Mouse (Mus musculus): ENCODE results near the gene Atr. TPM values are rescaled to one million over a fixed set of nuclear protein-coding genes. Genes with fewer than 3 reads are reported as not detected.
"Not testable (repeated sequence)": the region's sequence is repeated elsewhere in the genome, so short reads cannot be mapped to it uniquely, and the experiment has no call there.

Gene Atr
- polyA plus RNA-seq, 1 experiment from 2014 or later = 12.1 TPM

GRCm38 (mm10) chr9:95953658-95954057, 96.3 kb downstream of the Atr start:
- peak overlapping the region; percentile 78; the same call in 1 of the 2 replicates for H3K4me3 ChIP-seq (replicated peaks)
- H3K4me2 ChIP-seq = peak overlapping the region; percentile 77
- H3K36me3 ChIP-seq = peaks cover 8% of the 10 kb centered on the region; the same call in 1 of the 2 replicates
- no peaks in the 10 kb centered on the region for H3K9me3 ChIP-seq (replicated peaks)
- H3K4me1 ChIP-seq = peaks cover 15% of the 10 kb centered on the region
- no peak for ATAC-seq (ENCODE audit: low FRiP score)
- no peak overlapping the region for H3K27ac ChIP-seq (replicated peaks)
- no peaks in the 10 kb centered on the region for H3K27me3 ChIP-seq (replicated peaks)
- no peak overlapping the region for H3K9ac ChIP-seq (replicated peaks)
- 83% methylated on average over 4 of the region's 4 CpGs for WGBS

GRCm38 (mm10) chr9:95954226-95954584, 96.8 kb downstream of the Atr start:
- H3K9ac ChIP-seq (replicated peaks) = peak overlapping the region; percentile 89
- no peaks in the 10 kb centered on the region for H3K9me3 ChIP-seq (replicated peaks)
- H3K4me2 ChIP-seq = peak overlapping the region; percentile 77
- H3K27me3 ChIP-seq (replicated peaks) = no peaks in the 10 kb centered on the region
- H3K36me3 ChIP-seq = peaks cover 8% of the 10 kb centered on the region; the same call in 1 of the 2 replicates
- peaks cover 15% of the 10 kb centered on the region for H3K4me1 ChIP-seq
- ATAC-seq (ENCODE audit: low FRiP score) = peak; percentile 89
- WGBS = 0% methylated on average over 7 of the region's 7 CpGs
- H3K4me3 ChIP-seq (replicated peaks) = peak overlapping the region; percentile 78
- peak overlapping the region; percentile 86 for H3K27ac ChIP-seq (replicated peaks)

- ATAC-seq (ENCODE audit: low FRiP score) = peak; percentile 99
- H3K4me3 ChIP-seq (replicated peaks) = peak within 1 kb of the TSS; percentile 78
- H3K9me3 ChIP-seq (replicated peaks) = no peaks in the 10 kb centered on the region
- H3K4me2 ChIP-seq = peak within 1 kb of the TSS; percentile 77
- peaks cover 15% of the 10 kb centered on the region for H3K4me1 ChIP-seq
- peak within 1 kb of the TSS; percentile 86 for H3K27ac ChIP-seq (replicated peaks)
- H3K9ac ChIP-seq (replicated peaks) = peak within 1 kb of the TSS; percentile 89
- under 1% methylated on average over 57 of the region's 57 CpGs for WGBS
- H3K27me3 ChIP-seq (replicated peaks) = no peaks in the 10 kb centered on the region
- H3K36me3 ChIP-seq = peaks cover 8% of the 10 kb centered on the region; the same call in 1 of the 2 replicates
These were observed 97.4 kb downstream of the Atr start, which contains the start of gene Xrn1 for GRCm38 (mm10) chr9:95954585-95955461. TSS of gene Xrn1 (plus strand) at chr9:95954760.

- no peaks in the 10 kb centered on the region for H3K9me3 ChIP-seq (replicated peaks)
- H3K27ac ChIP-seq (replicated peaks) = no peak overlapping the region
- ATAC-seq (ENCODE audit: low FRiP score) = no peak
- H3K36me3 ChIP-seq = 0 out of 2 replicates have a peak, but pooled peaks cover 2% of the 10 kb centered on the region
- no peak overlapping the region for H3K9ac ChIP-seq (replicated peaks)
- no peak overlapping the region for H3K4me3 ChIP-seq (replicated peaks)
- peaks cover 15% of the 10 kb centered on the region for H3K4me1 ChIP-seq
- H3K27me3 ChIP-seq (replicated peaks) = no peaks in the 10 kb centered on the region
- H3K4me2 ChIP-seq = no peak overlapping the region
- 94% methylated on average over 2 of the region's 2 CpGs for WGBS
These were observed 100.2 kb downstream of the Atr start for GRCm38 (mm10) chr9:95957611-95958010.

GRCm38 (mm10) chr9:95958041-95958730, 100.8 kb downstream of the Atr start:
- Histone ChIP-seq H3K27me3 (replicated peaks) (no peaks in the 10 kb centered on the region), H3K4me2 (no peak overlapping the region), H3K9ac (replicated peaks) (no peak overlapping the region), H3K9me3 (replicated peaks) (no peaks in the 10 kb centered on the region), H3K27ac (replicated peaks) (no peak overlapping the region), H3K4me3 (replicated peaks) (no peak overlapping the region), H3K36me3 (0 out of 2 replicates have a peak, but pooled peaks cover 2% of the 10 kb centered on the region), H3K4me1 (peaks cover 15% of the 10 kb centered on the region)
- 91% methylated on average over 7 of the region's 7 CpGs for WGBS
- ATAC-seq (ENCODE audit: low FRiP score) = no peak

GRCm38 (mm10) chr9:95958731-95959105, 101.3 kb downstream of the Atr start:
- 95% methylated on average over 2 of the region's 2 CpGs for WGBS
- not testable (repeated sequence) for H3K9me3 ChIP-seq (replicated peaks); ATAC-seq (ENCODE audit: low FRiP score); H3K4me2 ChIP-seq; H3K4me3 ChIP-seq (replicated peaks); H3K36me3 ChIP-seq; H3K27me3 ChIP-seq (replicated peaks); H3K27ac ChIP-seq (replicated peaks); H3K9ac ChIP-seq (replicated peaks)
- H3K4me1 ChIP-seq = peaks cover 11% of the 10 kb centered on the region

- Histone ChIP-seq H3K27ac (replicated peaks) (no peak overlapping the region), H3K9ac (replicated peaks) (no peak overlapping the region), H3K4me1 (peaks cover 7% of the 10 kb centered on the region), H3K4me3 (replicated peaks) (no peak overlapping the region), H3K36me3 (0 out of 2 replicates have a peak, but pooled peaks cover 4% of the 10 kb centered on the region), H3K4me2 (no peak overlapping the region), H3K9me3 (replicated peaks) (no peaks in the 10 kb centered on the region), H3K27me3 (replicated peaks) (no peaks in the 10 kb centered on the region)
- WGBS = 68% methylated on average over 6 of the region's 6 CpGs
- no peak for ATAC-seq (ENCODE audit: low FRiP score)
These were observed 101.8 kb downstream of the Atr start for GRCm38 (mm10) chr9:95959246-95959645.

GRCm38 (mm10) chr9:95959732-95960428, 102.5 kb downstream of the Atr start:
- Histone ChIP-seq H3K27ac (replicated peaks) (no peak overlapping the region), H3K36me3 (peaks cover 11% of the 10 kb centered on the region; the same call in 1 of the 2 replicates), H3K4me3 (replicated peaks) (no peak overlapping the region), H3K4me1 (peaks cover 7% of the 10 kb centered on the region), H3K9ac (replicated peaks) (no peak overlapping the region), H3K9me3 (replicated peaks) (no peaks in the 10 kb centered on the region), H3K27me3 (replicated peaks) (no peaks in the 10 kb centered on the region), H3K4me2 (no peak overlapping the region)
- no peak for ATAC-seq (ENCODE audit: low FRiP score)
- WGBS = 83% methylated on average over 3 of the region's 3 CpGs

- peaks cover 20% of the 10 kb centered on the region for H3K36me3 ChIP-seq
- no peak overlapping the region for H3K9ac ChIP-seq (replicated peaks)
- ATAC-seq (ENCODE audit: low FRiP score) = no peak
- H3K4me2 ChIP-seq = no peak overlapping the region
- H3K27ac ChIP-seq (replicated peaks) = no peak overlapping the region
- no peaks in the 10 kb centered on the region for H3K27me3 ChIP-seq (replicated peaks)
- peaks cover 7% of the 10 kb centered on the region for H3K4me1 ChIP-seq
- no peak overlapping the region for H3K4me3 ChIP-seq (replicated peaks)
- H3K9me3 ChIP-seq (replicated peaks) = no peaks in the 10 kb centered on the region
These were observed 103.7 kb downstream of the Atr start for GRCm38 (mm10) chr9:95961058-95961457.

GRCm38 (mm10) chr9:95964037-95964436, 106.6 kb downstream of the Atr start:
- WGBS = 95% methylated on average over 13 of the region's 13 CpGs
- Histone ChIP-seq H3K9me3 (replicated peaks) (no peaks in the 10 kb centered on the region), H3K27me3 (replicated peaks) (no peaks in the 10 kb centered on the region), H3K9ac (replicated peaks) (no peak overlapping the region), H3K4me1 (no peaks in the 10 kb centered on the region), H3K36me3 (peaks cover 30% of the 10 kb centered on the region), H3K4me2 (no peak overlapping the region), H3K27ac (replicated peaks) (no peak overlapping the region), H3K4me3 (replicated peaks) (no peak overlapping the region)
- ATAC-seq (ENCODE audit: low FRiP score) = no peak

- ATAC-seq (ENCODE audit: low FRiP score) = no peak
- no peaks in the 10 kb centered on the region for H3K9me3 ChIP-seq (replicated peaks)
- H3K27ac ChIP-seq (replicated peaks) = no peak overlapping the region
- no peaks in the 10 kb centered on the region for H3K4me1 ChIP-seq
- H3K4me2 ChIP-seq = no peak overlapping the region
- WGBS = 95% methylated on average over 2 of the region's 2 CpGs
- H3K4me3 ChIP-seq (replicated peaks) = no peak overlapping the region
- H3K27me3 ChIP-seq (replicated peaks) = no peaks in the 10 kb centered on the region
- peaks cover 58% of the 10 kb centered on the region for H3K36me3 ChIP-seq
- no peak overlapping the region for H3K9ac ChIP-seq (replicated peaks)
These were observed 120.9 kb downstream of the Atr start for GRCm38 (mm10) chr9:95978279-95978678.
